Mouse (Mus musculus): ENCODE results near the gene Ncstn. TPM values are rescaled to one million over a fixed set of nuclear protein-coding genes. Genes with fewer than 3 reads are reported as not detected.

The Ncstn gene
- polyA plus RNA-seq, 1 experiment from 2014 or later: 106 TPM

DNA sequence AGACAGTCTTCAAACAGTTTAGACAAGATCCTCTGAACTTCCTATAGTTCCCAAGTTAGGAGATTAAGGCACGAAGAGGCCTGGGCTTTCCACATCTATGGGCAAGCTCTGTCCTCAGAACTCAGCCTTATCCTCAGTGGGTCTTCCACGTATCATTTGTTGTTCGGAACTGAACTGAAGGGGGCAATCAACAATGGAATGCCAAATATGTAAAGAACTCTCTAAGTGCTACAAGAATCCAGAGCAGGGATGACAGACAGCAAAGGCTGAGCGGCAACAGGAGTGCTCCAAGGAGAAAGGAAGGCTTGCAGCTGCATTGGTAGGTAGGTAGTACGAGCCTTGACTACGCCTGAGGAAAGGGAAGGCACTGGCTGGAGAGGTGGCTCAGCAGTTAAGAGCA, 12.4 kb downstream of the Ncstn start:
- Histone ChIP-seq H3K27me3 (no peaks in the 10 kb centered on the region), H3K4me2 (no peak overlapping the region), H3K4me1 (no peaks in the 10 kb centered on the region), H3K4me3 (no peak overlapping the region), H3K36me3 (peaks cover 100% of the 10 kb centered on the region), H3K9ac (no peak overlapping the region), H3K27ac (no peak overlapping the region), H3K9me3 (no peaks in the 10 kb centered on the region)
- 59% methylated on average over 6 of the region's 6 CpGs for WGBS
- no peak for ATAC-seq (ENCODE audit: insufficient number of reproducible peaks, insufficient read depth, low FRiP score, low TSS enrichment, low read depth)

DNA sequence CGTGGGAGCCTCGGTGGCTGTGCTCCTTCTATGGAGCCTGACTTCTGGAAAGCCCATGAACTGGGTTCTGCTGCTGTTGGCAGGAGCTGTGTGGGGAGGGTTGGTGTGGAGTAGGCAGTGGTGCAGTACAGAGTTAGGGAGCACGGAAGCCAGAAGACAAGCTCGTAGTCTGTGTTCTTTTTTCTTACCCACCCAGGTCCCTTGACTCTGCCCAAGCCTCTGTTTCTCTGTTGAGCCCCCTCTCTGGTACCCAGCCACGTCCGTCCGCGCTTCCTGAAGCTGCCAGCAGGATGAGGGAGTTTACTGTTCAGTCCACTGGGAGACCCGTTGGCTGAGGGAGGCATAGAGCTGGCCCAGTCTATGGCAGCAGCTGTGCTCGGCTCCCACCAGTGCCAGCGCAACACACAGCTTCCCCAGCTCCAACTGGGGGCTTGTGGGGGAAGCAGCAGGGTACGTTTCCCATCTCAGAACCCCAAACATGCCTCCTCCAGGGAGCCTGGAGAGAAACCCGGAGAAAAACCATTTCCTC, 17.9 kb downstream of the Ncstn start:
- no peak overlapping the region for H3K9ac ChIP-seq
- H3K4me3 ChIP-seq: no peak overlapping the region
- WGBS: 73% methylated on average over 13 of the region's 13 CpGs
- H3K27me3 ChIP-seq: no peaks in the 10 kb centered on the region
- H3K4me2 ChIP-seq: no peak overlapping the region
- ATAC-seq (ENCODE audit: insufficient number of reproducible peaks, insufficient read depth, low FRiP score, low TSS enrichment, low read depth): no peak
- H3K9me3 ChIP-seq: no peaks in the 10 kb centered on the region
- H3K27ac ChIP-seq: no peak overlapping the region
- H3K36me3 ChIP-seq: peaks cover 62% of the 10 kb centered on the region
- H3K4me1 ChIP-seq: peaks cover 10% of the 10 kb centered on the region

DNA sequence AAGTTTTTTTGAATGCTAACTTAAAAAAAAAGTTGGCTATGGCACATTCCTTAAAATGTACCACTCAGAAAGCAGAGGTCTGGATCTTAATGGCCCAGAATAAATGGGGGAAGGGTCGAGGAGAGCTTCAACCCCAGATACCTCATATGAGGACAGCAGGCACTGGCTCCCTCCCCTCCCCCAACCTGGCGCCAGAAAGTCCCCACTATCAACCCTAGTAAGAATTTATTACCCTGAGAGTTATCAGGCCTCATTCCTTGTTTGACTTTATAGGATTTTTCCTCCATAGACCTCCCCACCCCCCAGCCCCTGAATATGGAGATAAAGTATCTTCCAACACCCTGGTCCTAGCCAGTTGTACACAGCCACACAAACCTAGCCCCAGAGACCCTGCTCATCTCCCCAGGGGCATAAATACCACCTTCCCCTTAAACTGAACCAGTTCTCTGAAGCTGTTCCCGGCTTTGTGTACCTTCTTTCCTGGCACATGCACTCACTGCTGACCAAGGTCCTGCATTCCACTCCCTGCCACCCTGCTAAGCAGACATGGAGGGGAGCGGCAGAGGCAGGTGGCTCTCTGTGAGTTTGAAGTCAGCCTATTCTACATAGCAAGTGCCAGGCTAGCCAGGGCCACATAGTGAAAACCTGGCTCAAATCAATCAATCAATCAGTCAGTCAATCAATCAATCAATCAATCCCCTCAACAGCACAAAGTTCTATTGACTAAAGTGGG, 19.1 kb downstream of the Ncstn start:
- Histone ChIP-seq H3K9me3 (no peaks in the 10 kb centered on the region), H3K36me3 (peaks cover 49% of the 10 kb centered on the region), H3K4me2 (no peak overlapping the region), H3K4me1 (peaks cover 14% of the 10 kb centered on the region), H3K9ac (0 out of 2 replicates have a peak overlapping the region, but pooled peaks have one; percentile 6), H3K27ac (no peak overlapping the region), H3K27me3 (no peaks in the 10 kb centered on the region), H3K4me3 (no peak overlapping the region)
- ATAC-seq (ENCODE audit: insufficient number of reproducible peaks, insufficient read depth, low FRiP score, low TSS enrichment, low read depth): no peak
- 76% methylated on average over 4 of the region's 4 CpGs for WGBS

DNA sequence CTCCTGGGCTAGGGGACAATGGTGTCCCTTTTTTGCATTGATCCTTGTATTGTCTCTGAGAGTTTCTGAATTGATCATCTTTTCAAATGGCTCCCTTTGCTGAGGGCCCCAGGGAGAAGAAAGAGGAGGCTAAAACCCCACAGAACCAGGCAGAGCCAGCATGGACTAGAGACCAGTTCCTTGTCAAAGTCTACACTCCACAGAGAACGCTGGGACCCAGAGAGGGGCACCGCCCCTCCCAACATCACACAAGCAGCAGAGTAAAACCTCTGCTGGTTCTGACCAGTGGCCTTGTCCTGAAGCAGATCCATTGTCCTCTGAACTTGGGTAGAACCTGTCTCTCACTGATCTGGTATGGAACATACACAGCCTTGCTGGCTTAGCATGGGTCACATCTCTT, 20.5 kb downstream of the Ncstn start:
- H3K27ac ChIP-seq: no peak overlapping the region
- no peak overlapping the region for H3K9ac ChIP-seq
- no peaks in the 10 kb centered on the region for H3K9me3 ChIP-seq
- no peak for ATAC-seq (ENCODE audit: insufficient number of reproducible peaks, insufficient read depth, low FRiP score, low TSS enrichment, low read depth)
- no peak overlapping the region for H3K4me3 ChIP-seq
- H3K36me3 ChIP-seq: peaks cover 36% of the 10 kb centered on the region
- WGBS: 86% methylated on average over 2 of the region's 2 CpGs
- no peak overlapping the region for H3K4me2 ChIP-seq
- H3K27me3 ChIP-seq: peaks cover under 1% of the 10 kb centered on the region; the same call in 1 of the 2 replicates
- H3K4me1 ChIP-seq: peaks cover 26% of the 10 kb centered on the region

DNA sequence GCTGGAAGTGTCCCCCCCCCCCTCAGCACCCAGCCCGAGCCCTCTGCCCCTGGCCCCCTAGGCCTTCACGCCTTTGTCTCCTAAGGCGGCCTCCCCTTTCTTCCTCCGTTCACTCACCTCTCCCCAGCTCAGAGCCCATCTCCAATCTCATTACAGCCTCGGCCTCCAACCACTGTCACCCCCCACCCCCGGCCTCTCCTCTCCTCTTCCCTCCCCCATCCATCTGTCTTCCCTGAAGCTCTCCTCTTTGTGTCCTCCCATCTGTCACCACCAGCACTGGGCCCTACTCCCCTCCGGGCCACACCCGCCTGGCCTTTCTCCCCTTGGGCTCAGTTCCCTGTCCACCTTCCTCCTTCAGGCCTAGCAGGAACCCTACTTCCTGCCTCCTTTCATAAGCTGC, 21.4 kb downstream of the Ncstn start:
- Histone ChIP-seq H3K27me3 (peaks cover 9% of the 10 kb centered on the region), H3K36me3 (peaks cover 27% of the 10 kb centered on the region), H3K9ac (no peak overlapping the region), H3K4me1 (peaks cover 26% of the 10 kb centered on the region), H3K9me3 (no peaks in the 10 kb centered on the region), H3K4me2 (no peak overlapping the region), H3K27ac (no peak overlapping the region), H3K4me3 (no peak overlapping the region)
- ATAC-seq (ENCODE audit: insufficient number of reproducible peaks, insufficient read depth, low FRiP score, low TSS enrichment, low read depth): no peak
- WGBS: 44% methylated on average over 8 of the region's 8 CpGs

DNA sequence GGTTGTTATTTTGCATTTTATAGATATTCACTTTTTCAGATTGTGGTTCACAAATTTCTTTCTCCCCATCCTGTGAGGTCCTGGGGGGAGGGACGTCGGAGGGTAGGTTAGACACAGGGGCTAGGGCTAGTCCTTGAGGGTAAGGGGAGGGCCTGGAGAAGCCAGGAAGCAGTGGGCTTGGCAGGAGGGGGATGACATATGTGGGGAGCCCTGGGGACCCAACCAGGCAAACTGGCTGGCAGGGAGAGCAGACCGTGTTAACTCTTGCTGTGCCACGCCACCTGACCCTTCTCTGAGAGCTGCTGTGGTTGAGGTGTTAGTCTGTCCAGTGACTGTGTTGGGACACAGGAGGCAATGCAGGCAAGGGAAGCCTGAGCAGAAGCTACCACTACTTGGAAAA, 21.9 kb downstream of the Ncstn start:
- no peak overlapping the region for H3K4me2 ChIP-seq
- no peak overlapping the region for H3K4me3 ChIP-seq
- 46% methylated on average over 4 of the region's 4 CpGs for WGBS
- no peaks in the 10 kb centered on the region for H3K9me3 ChIP-seq
- H3K9ac ChIP-seq: no peak overlapping the region
- peaks cover 15% of the 10 kb centered on the region for H3K27me3 ChIP-seq
- H3K27ac ChIP-seq: no peak overlapping the region
- peaks cover 26% of the 10 kb centered on the region for H3K4me1 ChIP-seq
- no peak for ATAC-seq (ENCODE audit: insufficient number of reproducible peaks, insufficient read depth, low FRiP score, low TSS enrichment, low read depth)
- peaks cover 21% of the 10 kb centered on the region for H3K36me3 ChIP-seq

DNA sequence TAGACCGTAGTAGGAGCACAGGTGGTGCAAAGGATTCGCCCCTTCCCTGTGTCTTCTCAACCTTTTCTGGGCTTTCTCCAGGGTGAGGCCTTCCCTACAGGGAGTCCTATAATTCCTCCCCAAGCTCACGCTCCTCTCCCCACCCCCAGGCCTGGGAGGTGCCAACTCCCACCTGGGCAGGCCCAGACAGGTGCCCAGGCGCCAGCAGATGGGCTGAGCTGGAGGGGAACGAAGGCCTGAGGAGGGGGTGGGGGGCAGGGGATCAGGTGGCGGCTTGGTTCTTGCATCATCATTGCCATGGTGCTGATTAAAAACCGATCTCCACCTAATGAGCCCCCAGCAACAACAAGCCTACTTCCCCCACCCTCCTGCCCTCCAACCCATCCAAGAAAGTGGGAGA, 23.7 kb downstream of the Ncstn start:
- Histone ChIP-seq H3K4me3 (no peak overlapping the region), H3K27ac (no peak overlapping the region)

DNA sequence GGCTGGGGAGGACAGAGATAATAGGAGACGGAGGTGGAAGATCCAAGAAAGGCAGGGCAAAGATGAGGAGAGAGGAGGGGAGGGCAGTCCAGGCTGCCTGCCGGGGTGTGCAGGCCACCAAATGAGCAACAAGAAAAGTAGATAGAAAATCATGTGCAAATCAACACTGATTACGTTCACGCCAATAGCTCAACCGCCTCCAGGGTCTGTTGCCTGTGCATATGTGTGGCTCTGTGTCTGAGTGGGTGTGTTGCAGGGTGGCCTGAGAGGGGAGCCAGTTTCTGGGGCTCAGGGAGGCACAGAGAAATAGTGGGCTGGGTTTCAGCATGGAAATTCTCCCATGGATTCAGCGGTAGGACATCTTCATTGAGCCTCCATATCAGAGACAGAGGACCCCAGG, 24.3 kb downstream of the Ncstn start:
- Histone ChIP-seq H3K9ac (peak overlapping the region; percentile 21; the same call in 1 of the 2 replicates), H3K27ac (peak overlapping the region; percentile 36; the same call in 1 of the 2 replicates), H3K36me3 (no peaks in the 10 kb centered on the region), H3K4me2 (no peak overlapping the region), H3K27me3 (peaks cover 38% of the 10 kb centered on the region), H3K4me1 (peaks cover 36% of the 10 kb centered on the region), H3K9me3 (no peaks in the 10 kb centered on the region), H3K4me3 (no peak overlapping the region)
- 54% methylated on average over 6 of the region's 6 CpGs for WGBS
- no peak for ATAC-seq (ENCODE audit: insufficient number of reproducible peaks, insufficient read depth, low FRiP score, low TSS enrichment, low read depth)

More for the DNA sequence above, 23.7 kb downstream of the Ncstn start:
- Histone ChIP-seq H3K9ac (no peak overlapping the region), H3K36me3 (peaks cover 4% of the 10 kb centered on the region), H3K27me3 (peaks cover 33% of the 10 kb centered on the region), H3K4me2 (no peak overlapping the region), H3K9me3 (no peaks in the 10 kb centered on the region), H3K4me1 (peaks cover 31% of the 10 kb centered on the region)
- 0 out of 2 replicates have a peak, but pooled peaks have one; percentile 33 for ATAC-seq (ENCODE audit: insufficient number of reproducible peaks, insufficient read depth, low FRiP score, low TSS enrichment, low read depth)
- WGBS: 51% methylated on average over 7 of the region's 7 CpGs

DNA sequence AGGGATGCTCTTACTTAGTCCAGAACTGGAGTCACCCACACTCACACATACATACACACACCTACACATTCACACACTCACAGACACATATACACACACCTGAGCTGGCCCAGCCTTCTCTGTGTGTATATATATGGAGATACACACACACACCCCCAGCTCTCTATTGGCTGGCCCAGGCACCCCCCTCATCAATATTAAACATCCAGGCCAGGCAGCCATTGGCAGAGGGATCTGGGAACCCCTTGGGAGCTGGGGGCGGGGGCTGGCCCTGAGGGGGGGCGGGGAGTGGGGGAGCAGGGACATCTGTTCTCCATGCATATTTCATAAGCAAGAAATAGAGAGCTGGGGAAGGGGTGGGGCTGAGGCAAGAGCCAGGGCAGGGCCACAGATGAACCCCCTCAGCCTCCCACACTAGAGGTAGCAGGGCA, 25.1 kb downstream of the Ncstn start, which contains the start of gene Nhlh1:
Nhlh1 (minus strand) TSS at position 83 of the 431 bp plus-strand sequence.
- H3K9me3 ChIP-seq: no peaks in the 10 kb centered on the region
- 42% methylated on average over 2 of the region's 2 CpGs for WGBS
- peaks cover 46% of the 10 kb centered on the region for H3K27me3 ChIP-seq
- peak within 1 kb of the TSS; percentile 21; the same call in 1 of the 2 replicates for H3K9ac ChIP-seq
- no peak within 1 kb of the TSS for H3K4me3 ChIP-seq
- peak; percentile 39; the same call in 1 of the 2 replicates for ATAC-seq (ENCODE audit: insufficient number of reproducible peaks, insufficient read depth, low FRiP score, low TSS enrichment, low read depth)
- H3K36me3 ChIP-seq: no peaks in the 10 kb centered on the region
- H3K4me2 ChIP-seq: peak within 1 kb of the TSS; percentile 7; the same call in 1 of the 2 replicates
- peak within 1 kb of the TSS; percentile 36; the same call in 1 of the 2 replicates for H3K27ac ChIP-seq
- H3K4me1 ChIP-seq: peaks cover 42% of the 10 kb centered on the region

DNA sequence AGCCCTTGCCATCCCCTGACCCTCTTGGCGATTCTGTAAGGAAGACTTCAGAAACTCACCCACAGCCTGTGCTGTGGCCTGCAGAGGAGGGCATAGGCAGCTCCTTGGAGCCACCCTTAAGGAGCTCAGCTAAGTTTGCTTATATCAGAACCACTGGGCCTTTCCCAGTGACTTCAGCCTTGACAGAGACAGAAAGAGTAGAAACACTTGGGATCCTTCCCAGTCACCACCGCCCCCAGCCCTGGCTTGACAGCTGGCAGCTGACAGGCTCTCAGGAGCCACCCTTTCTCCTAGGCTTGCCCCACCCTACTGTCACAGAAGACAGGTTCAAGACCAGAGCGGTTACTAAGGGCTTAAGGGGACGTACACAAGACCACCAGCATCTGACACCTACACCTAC, 26.3 kb downstream of the Ncstn start:
- Histone ChIP-seq H3K27ac (no peak overlapping the region), H3K4me1 (peaks cover 39% of the 10 kb centered on the region), H3K9me3 (no peaks in the 10 kb centered on the region), H3K4me3 (no peak overlapping the region), H3K36me3 (no peaks in the 10 kb centered on the region), H3K27me3 (peaks cover 57% of the 10 kb centered on the region), H3K4me2 (no peak overlapping the region), H3K9ac (no peak overlapping the region)
- WGBS: 70% methylated on average over 4 of the region's 4 CpGs
- no peak for ATAC-seq (ENCODE audit: insufficient number of reproducible peaks, insufficient read depth, low FRiP score, low TSS enrichment, low read depth)

DNA sequence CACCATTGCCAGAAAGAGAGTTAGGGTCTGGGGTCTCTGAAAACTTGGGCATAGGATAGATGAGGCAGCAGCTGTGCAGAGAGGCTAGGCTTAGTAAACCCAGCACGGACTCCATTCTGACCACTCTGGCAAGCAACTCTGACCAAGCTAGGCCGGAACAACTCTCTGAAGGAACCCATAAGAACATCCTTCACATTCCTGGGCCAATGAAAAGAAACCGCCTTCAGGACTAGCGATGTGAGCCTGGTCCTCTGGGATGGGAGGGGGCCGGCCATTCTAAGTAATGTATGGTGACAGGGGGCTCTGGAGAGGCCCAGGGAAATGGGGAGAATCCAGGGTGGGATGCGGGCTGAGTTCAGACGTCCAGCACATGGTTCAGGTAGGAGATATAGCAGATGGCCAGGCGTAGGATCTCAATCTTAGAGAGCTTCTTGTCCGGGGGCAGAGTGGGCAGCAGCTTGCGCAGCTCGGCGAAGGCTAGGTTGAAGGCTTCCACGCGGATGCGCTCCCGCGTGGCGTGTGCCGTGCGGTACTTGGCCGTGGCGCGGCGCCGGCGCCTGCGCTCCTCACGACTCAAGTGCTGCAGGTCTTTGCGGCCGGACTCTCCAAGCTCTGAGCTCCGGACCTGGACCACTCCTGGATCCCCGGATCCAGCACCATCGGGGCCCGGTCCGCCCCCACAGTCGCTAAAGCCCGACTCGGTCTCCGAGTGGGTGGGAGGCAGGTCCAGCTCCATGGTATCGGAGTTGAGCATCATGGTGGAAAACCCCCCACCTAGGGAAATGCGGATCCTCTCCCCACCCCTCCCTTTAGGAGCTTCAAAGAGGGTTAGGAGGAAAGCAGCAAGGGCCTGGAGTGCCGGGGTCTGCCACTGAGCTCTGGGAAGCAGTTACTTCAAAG, 28.8 kb downstream of the Ncstn start:
- H3K36me3 ChIP-seq: no peaks in the 10 kb centered on the region
- peaks cover 38% of the 10 kb centered on the region for H3K4me1 ChIP-seq
- peaks cover 70% of the 10 kb centered on the region for H3K27me3 ChIP-seq
- H3K9me3 ChIP-seq: no peaks in the 10 kb centered on the region
- no peak overlapping the region for H3K27ac ChIP-seq
- H3K9ac ChIP-seq: peak overlapping the region; percentile 67
- ATAC-seq (ENCODE audit: insufficient number of reproducible peaks, insufficient read depth, low FRiP score, low TSS enrichment, low read depth): no peak
- peak overlapping the region; percentile 73 for H3K4me2 ChIP-seq
- under 1% methylated on average over 42 of the region's 42 CpGs for WGBS
- H3K4me3 ChIP-seq: peak overlapping the region; percentile 43
